Mouse (Mus musculus) liver, embryonic 14.5 days (tissue): ENCODE data around the gene C530008M17Rik. TPM values are rescaled to one million over a fixed set of nuclear protein-coding genes. Genes with fewer than 3 reads are reported as not detected.

Source experiments
- ATAC-seq: fragments of 200-750 bp; cut with Nextera tagmentation; 2 replicates; pipeline ENCODE4 v1.8.0; 2017; ENCODE audit warnings: moderate number of reproducible peaks, mild to moderate bottlenecking, moderate library complexity; ENCODE audit not compliant: insufficient read depth
- DNase-seq, 3 experiments: peaks; one replicate each; pipeline ENCODE4 v3.0.0-alpha.2; 2012 to 2013; ENCODE audit warnings: low read depth in 3 of 3, low spot score in 3 of 3
- H3K27ac ChIP-seq: fragments of 300-500 bp; sonication (generic); 2 replicates; pipeline ENCODE4 v1.5.1; 2014; ENCODE audit warnings: moderate library complexity, mild to moderate bottlenecking, control low read depth, inconsistent platforms
- H3K27me3 ChIP-seq: fragments of 300-500 bp; sonication (generic); 2 replicates; pipeline ENCODE4 v1.6.1; 2014; ENCODE audit warnings: mild to moderate bottlenecking, low read length, moderate library complexity; ENCODE audit not compliant: control insufficient read depth, insufficient read depth
- H3K36me3 ChIP-seq: fragments of 300-500 bp; sonication (generic); replicated peaks from 2 replicates; pipeline ENCODE4 v1.6.1; 2014; ENCODE audit warnings: low read depth; ENCODE audit not compliant: control insufficient read depth, insufficient read depth
- H3K4me1 ChIP-seq, 2 experiments: fragments of 200-500 bp in 1 of 2; fragments of 300-500 bp in 1 of 2; sonication (generic) in 1 of 2; replicated peaks; 2 replicates each; pipeline ENCODE4 v1.6.1; 2012 to 2014; ENCODE audit warnings: antibody characterized with exemption in 1 of 2, inconsistent platforms in 1 of 2, low read length in 1 of 2; ENCODE audit not compliant: control insufficient read depth in 2 of 2, insufficient read depth in 2 of 2
- H3K4me2 ChIP-seq: fragments of 300-500 bp; sonication (generic); 2 replicates; pipeline ENCODE4 v1.6.1; 2014; ENCODE audit warnings: low read depth, mild to moderate bottlenecking, control low read depth, moderate library complexity
- H3K4me3 ChIP-seq, 2 experiments: fragments of 200-500 bp in 1 of 2; fragments of 300-500 bp in 1 of 2; sonication (generic) in 1 of 2; 2 replicates each; pipeline ENCODE4 v1.5.1; 2012 to 2014; ENCODE audit warnings: low read depth in 2 of 2, low read length in 2 of 2, mild to moderate bottlenecking in 2 of 2, control low read depth in 1 of 2, inconsistent platforms in 1 of 2, moderate library complexity in 1 of 2; ENCODE audit not compliant: insufficient read depth in 1 of 2
- H3K9ac ChIP-seq: fragments of 300-500 bp; sonication (generic); replicated peaks from 2 replicates; pipeline ENCODE4 v1.6.1; 2014; ENCODE audit warnings: mild to moderate bottlenecking, control low read depth, moderate library complexity
- H3K9me3 ChIP-seq: fragments of 300-500 bp; sonication (generic); 2 replicates; pipeline ENCODE4 v1.6.1; 2016; ENCODE audit warnings: low read length, mixed read lengths; ENCODE audit not compliant: control insufficient read depth
- CTCF ChIP-seq: IDR thresholded peaks from 2 replicates; pipeline ENCODE4 v1.5.1; 2016; ENCODE audit warnings: antibody characterized with exemption, low read depth, control low read depth
- EP300 ChIP-seq: IDR thresholded peaks from 2 replicates; pipeline ENCODE4 v1.6.1; 2016; ENCODE audit warnings: antibody characterized with exemption, low read depth
- WGBS: fragments of 180-500 bp; shearing (Covaris S2); extraction: QIAGEN DNeasy Blood & Tissue Kit; methylation state at CpG from one replicate; pipeline ENCODE4 v1.1.7; 2014; ENCODE audit not compliant: insufficient replicate concordance; 5-methylcytosine and 5-hydroxymethylcytosine counted together
- polyA plus RNA-seq, 2 experiments: library from polyadenylated mRNA; depleted of rRNA in 1 of 2; stranded (reverse) in 1 of 2; unstranded in 1 of 2; fragments of >200 nt; fragmentation: Nextera tagmentation in 1 of 2; extraction: Ambion mirVana in 1 of 2; gene quantifications; 2 replicates each; pipeline versions ENCODE4 v1.2.1 to v1.2.3; 2012 to 2014

Gene C530008M17Rik
- polyA plus RNA-seq, 2 experiments, result 4.3 to 7.7 TPM

DNA sequence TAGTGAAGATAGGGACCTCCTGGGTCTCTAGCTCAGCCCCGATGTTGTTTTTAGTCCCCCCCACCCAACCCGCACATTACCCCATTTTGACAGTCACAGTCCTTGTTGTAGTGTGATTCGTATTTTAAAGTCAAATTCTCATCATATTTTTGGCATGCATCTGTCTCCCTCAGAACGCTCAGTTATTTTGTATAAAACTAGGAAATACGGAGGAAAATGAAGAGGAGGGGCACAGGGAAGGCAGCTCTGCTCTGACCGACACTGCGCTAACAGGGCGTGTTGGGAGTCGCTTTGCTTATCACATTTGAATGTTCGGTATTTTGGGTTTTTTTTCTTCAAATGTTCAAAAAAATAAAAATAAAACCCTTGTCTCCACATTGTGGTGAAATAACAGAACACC, 13.9 kb downstream of the C530008M17Rik start:
- H3K9me3 ChIP-seq, result no peaks in the 10 kb centered on the region
- no peak overlapping the region for H3K27ac ChIP-seq
- no peak for DNase-seq
- TF ChIP-seq EP300, result no peak
- no peak for TF ChIP-seq CTCF
- H3K4me2 ChIP-seq, result no peak overlapping the region
- H3K36me3 ChIP-seq, result no peaks in the 10 kb centered on the region
- H3K4me1 ChIP-seq, result peaks cover 0 to 2% of the 10 kb centered on the region in 2 experiments; a peak in 3 of 4 replicates
- no peak overlapping the region for H3K4me3 ChIP-seq
- 71% methylated on average over 10 of the region's 10 CpGs for WGBS
- no peak overlapping the region for H3K9ac ChIP-seq
- ATAC-seq, result no peak
- H3K27me3 ChIP-seq, result no peaks in the 10 kb centered on the region

DNA sequence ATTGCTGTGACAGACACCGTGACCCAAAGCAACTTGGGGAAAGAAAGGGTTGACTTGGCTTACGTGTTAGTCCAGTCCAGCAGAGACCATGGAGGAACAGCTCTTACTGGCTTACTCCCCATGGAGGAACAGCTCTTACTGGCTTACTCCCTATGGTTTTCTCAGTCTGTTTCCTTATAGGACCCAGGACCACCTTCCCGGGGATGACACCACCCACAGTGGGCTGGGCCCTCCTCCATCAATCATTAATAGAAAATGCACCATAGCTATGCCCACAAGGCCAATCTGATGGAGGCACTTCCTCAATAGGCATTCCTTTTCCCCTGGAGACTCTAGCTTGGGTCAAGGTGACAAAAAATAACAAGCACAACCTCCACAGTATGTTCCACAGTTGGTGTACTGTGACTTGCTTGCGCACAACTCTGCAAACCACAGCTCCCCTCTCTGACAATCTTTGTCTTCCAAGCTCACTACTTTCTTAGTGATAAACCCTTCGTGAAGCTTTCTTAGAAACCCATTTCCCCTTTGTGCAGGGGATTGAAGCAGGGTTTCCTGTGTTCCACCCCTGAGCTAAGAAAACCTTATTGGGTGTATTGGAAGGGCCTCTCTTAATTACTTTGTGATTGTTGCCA, 17.8 kb downstream of the C530008M17Rik start:
- no peak overlapping the region for H3K27ac ChIP-seq
- TF ChIP-seq EP300 (no peak), CTCF (no peak)
- ATAC-seq (no peak), DNase-seq (no peak)
- no peaks in the 10 kb centered on the region for H3K27me3 ChIP-seq
- H3K4me2 ChIP-seq, result no peak overlapping the region
- no peak overlapping the region for H3K9ac ChIP-seq
- H3K9me3 ChIP-seq, result no peaks in the 10 kb centered on the region
- no peak overlapping the region for H3K4me3 ChIP-seq
- 65% methylated on average over 5 of the region's 5 CpGs for WGBS
- peaks cover 0 to 4% of the 10 kb centered on the region in 2 experiments; a peak in 2 of 4 replicates for H3K4me1 ChIP-seq
- H3K36me3 ChIP-seq, result no peaks in the 10 kb centered on the region

DNA sequence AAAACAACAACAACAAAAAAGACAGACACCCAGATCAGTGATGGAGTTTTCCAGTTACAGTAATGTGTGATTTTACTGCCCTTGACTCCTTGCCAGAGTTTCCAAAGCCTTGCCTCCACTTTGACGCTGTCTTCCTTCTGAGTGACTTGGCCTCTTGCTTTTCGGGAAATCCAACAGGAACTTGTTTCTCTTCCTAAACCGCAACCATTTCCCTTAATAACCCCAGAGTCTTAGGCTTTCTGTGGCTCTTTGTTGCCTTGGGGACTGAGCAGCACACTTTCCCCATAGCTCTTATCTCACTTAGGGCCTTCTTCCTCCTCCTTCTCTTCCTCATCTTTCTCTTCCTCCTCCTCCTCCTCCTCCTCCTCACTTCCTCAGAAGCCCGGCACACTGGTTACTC, 19.1 kb downstream of the C530008M17Rik start:
- ATAC-seq (no peak), DNase-seq (no peak)
- 20% methylated on average over 4 of the region's 4 CpGs for WGBS
- H3K4me1 ChIP-seq, result peaks cover 0 to 2% of the 10 kb centered on the region in 2 experiments; a peak in 2 of 4 replicates
- no peak overlapping the region for H3K9ac ChIP-seq
- H3K4me2 ChIP-seq, result no peak overlapping the region
- H3K9me3 ChIP-seq, result no peaks in the 10 kb centered on the region
- H3K36me3 ChIP-seq, result no peaks in the 10 kb centered on the region
- TF ChIP-seq CTCF, result no peak
- TF ChIP-seq EP300, result no peak
- no peak overlapping the region for H3K27ac ChIP-seq
- H3K27me3 ChIP-seq, result no peaks in the 10 kb centered on the region
- no peak overlapping the region for H3K4me3 ChIP-seq

- Histone ChIP-seq H3K9me3 (no peaks in the 10 kb centered on the region), H3K36me3 (no peaks in the 10 kb centered on the region; the same call in 1 of the 2 replicates), H3K27ac (no peak overlapping the region), H3K4me3 (no peak overlapping the region), H3K9ac (no peak overlapping the region), H3K4me1 (peaks cover 13 to 27% of the 10 kb centered on the region in 2 experiments), H3K4me2 (no peak overlapping the region), H3K27me3 (no peaks in the 10 kb centered on the region)
- DNase-seq, result no peak
- ATAC-seq, result no peak
- WGBS, result 41% methylated on average over 3 of the region's 3 CpGs
- TF ChIP-seq EP300, result no peak
- no peak for TF ChIP-seq CTCF
These were observed 24.6 kb downstream of the C530008M17Rik start for GRCm38 (mm10) chr5:76680959-76681358.

DNA sequence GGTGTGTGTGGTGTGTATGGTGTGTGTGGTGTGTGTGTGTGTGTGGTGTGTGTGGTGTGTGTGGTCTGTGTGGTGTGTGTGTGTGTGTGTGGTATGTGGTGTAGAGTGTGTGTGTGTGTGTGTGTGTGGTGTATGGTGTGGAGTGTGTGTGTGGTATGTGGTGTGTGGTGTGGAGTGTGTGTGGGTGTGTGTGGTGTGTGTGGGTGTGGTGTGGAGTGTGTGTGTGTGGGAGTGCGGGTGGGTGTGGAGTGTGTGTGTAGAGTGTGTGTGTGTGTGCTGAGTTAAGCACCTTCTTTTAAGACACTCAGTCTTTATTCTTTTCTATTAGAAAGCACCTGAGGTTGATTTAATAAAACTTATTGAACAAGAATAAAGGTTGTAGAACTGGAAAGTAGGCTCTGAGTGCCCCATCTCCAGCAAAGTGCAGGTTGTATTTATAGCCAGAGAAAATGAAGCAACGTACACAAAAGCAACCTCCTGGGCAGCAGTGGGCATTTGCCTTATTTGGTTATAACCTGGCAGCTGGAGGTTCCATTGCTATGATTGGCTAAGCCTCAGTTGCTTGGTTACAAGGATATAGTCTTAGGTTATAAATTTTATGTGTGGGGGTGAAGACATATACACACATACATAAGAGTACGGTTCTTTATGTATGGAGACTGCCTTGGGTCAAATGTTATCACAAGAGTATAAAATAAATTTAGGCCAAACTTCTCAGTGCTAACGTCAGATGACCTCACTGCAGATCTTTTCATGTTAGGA, 25.8 kb downstream of the C530008M17Rik start:
- H3K27me3 ChIP-seq, result no peaks in the 10 kb centered on the region
- no peak overlapping the region for H3K4me3 ChIP-seq
- no peak overlapping the region for H3K27ac ChIP-seq
- no peak for DNase-seq
- H3K9ac ChIP-seq, result no peak overlapping the region
- ATAC-seq, result no peak
- peaks cover 22 to 36% of the 10 kb centered on the region in 2 experiments for H3K4me1 ChIP-seq
- no peaks in the 10 kb centered on the region; the same call in 1 of the 2 replicates for H3K36me3 ChIP-seq
- H3K9me3 ChIP-seq, result no peaks in the 10 kb centered on the region
- 72% methylated on average over 4 of the region's 4 CpGs for WGBS
- H3K4me2 ChIP-seq, result no peak overlapping the region
- TF ChIP-seq CTCF, result no peak
- no peak for TF ChIP-seq EP300
